Mouse (Mus musculus) hindbrain, embryonic 13.5 days (tissue): ENCODE results near the gene Olfr1061. TPM values are rescaled to one million over a fixed set of nuclear protein-coding genes. Genes with fewer than 3 reads are reported as not detected.

Experiments used
- polyA plus RNA-seq: library from polyadenylated mRNA; unstranded; fragments of >200 nt; fragmentation: Nextera tagmentation; extraction: Ambion mirVana; gene quantifications from 2 replicates; pipeline ENCODE4 v1.2.1, GENCODE M21; 2015

The Olfr1061 gene
- polyA plus RNA-seq, 1 experiment from 2014 or later: not detected

Other genes with a start within 250 kb of the Olfr1061 start
- not detected in 2 replicates for gene Olfr1043, start 246.5 kb downstream of the Olfr1061 start, polyA plus RNA-seq
- gene Olfr1044, start 236.2 kb downstream of the Olfr1061 start, polyA plus RNA-seq: not detected in 2 replicates
- gene Olfr52, start 228.4 kb downstream of the Olfr1061 start, polyA plus RNA-seq: not detected in 2 replicates
- not detected in 2 replicates for gene Olfr1045, start 211.0 kb downstream of the Olfr1061 start, polyA plus RNA-seq
- gene Olfr1046, start 194.7 kb downstream of the Olfr1061 start, polyA plus RNA-seq: not detected in 2 replicates
- not detected in 2 replicates for gene Olfr1047, start 182.6 kb downstream of the Olfr1061 start, polyA plus RNA-seq
- not detected in 2 replicates for gene Olfr1048, start 173.8 kb downstream of the Olfr1061 start, polyA plus RNA-seq
- not detected in 2 replicates for gene Olfr1049, start 155.7 kb downstream of the Olfr1061 start, polyA plus RNA-seq
- not detected in 2 replicates for gene Olfr1051, start 135.0 kb downstream of the Olfr1061 start, polyA plus RNA-seq
- not detected in 2 replicates for gene Olfr1052, start 121.6 kb downstream of the Olfr1061 start, polyA plus RNA-seq
- not detected in 2 replicates for gene Olfr1053, start 98.8 kb downstream of the Olfr1061 start, polyA plus RNA-seq
- gene Olfr1054, start 78.6 kb downstream of the Olfr1061 start, polyA plus RNA-seq: not detected in 2 replicates
- gene Olfr1055, start 63.8 kb downstream of the Olfr1061 start, polyA plus RNA-seq: not detected in 2 replicates
- gene Olfr1056, start 51.6 kb downstream of the Olfr1061 start, polyA plus RNA-seq: not detected in 2 replicates
- not detected in 2 replicates for gene Olfr1057, start 35.7 kb downstream of the Olfr1061 start, polyA plus RNA-seq
- not detected in 2 replicates for gene Olfr1058, start 25.5 kb downstream of the Olfr1061 start, polyA plus RNA-seq
- not detected in 2 replicates for gene Olfr1062, start 12.7 kb upstream of the Olfr1061 start, polyA plus RNA-seq
- gene Olfr1065, start 36.5 kb upstream of the Olfr1061 start, polyA plus RNA-seq: not detected in 2 replicates
- gene Olfr1066, start 42.2 kb upstream of the Olfr1061 start, polyA plus RNA-seq: not detected in 2 replicates
- not detected in 2 replicates for gene Olfr228, start 73.3 kb upstream of the Olfr1061 start, polyA plus RNA-seq
- not detected in 2 replicates for gene Olfr1076, start 94.4 kb upstream of the Olfr1061 start, polyA plus RNA-seq
- not detected in 2 replicates for gene Olfr1079, start 128.4 kb upstream of the Olfr1061 start, polyA plus RNA-seq
- not detected in 2 replicates for gene Olfr1080, start 144.2 kb upstream of the Olfr1061 start, polyA plus RNA-seq
- gene Olfr1082, start 184.9 kb upstream of the Olfr1061 start, polyA plus RNA-seq: not detected in 2 replicates
- not detected in 2 replicates for gene Olfr1084, start 225.7 kb upstream of the Olfr1061 start, polyA plus RNA-seq
- gene Olfr1085, start 248.0 kb upstream of the Olfr1061 start, polyA plus RNA-seq: not detected in 2 replicates